Mouse (Mus musculus): ENCODE results near the gene Lmo7.

Lmo7 gene

DNA sequence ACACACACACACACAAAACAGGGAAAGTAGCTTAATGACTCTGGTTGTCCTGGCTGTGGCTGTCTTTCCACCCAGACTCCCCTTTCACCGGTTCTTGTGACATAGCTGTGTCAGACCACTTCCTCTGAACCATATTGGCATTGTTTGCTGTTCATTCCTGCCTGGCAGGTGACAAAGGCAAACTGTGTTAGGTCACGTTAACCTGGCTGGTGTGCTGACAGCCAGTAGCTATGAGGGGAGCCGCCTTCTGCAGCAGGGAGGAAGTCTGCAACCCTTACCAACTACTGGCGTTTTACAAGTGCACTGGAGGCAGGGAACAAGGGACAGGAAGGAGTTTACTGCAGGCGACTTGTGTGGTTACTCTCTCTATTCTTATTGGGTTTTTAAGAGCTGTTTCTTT, 153.2 kb downstream of the Lmo7 start:
- DNase-seq, result no peak

DNA sequence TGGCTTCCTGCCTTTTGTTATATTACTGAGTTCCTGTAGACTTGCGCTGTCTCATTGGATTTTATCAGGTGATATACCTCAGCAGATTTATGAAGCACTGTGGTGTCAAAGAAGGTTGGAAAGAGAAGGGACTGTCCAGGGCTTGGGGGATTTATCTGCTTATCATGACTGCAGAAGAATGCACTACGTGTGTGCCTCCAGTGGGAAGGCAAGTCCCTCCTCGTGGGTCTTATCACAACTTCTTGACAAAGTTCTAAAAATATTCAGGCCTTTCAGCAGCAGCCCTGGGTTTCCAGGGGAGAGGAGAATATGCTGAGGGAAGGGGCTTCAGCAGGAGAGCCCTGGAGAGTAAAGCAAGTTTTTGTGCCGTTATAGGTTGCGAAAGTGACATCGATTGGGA, 154.0 kb downstream of the Lmo7 start:
- no peak for DNase-seq

DNA sequence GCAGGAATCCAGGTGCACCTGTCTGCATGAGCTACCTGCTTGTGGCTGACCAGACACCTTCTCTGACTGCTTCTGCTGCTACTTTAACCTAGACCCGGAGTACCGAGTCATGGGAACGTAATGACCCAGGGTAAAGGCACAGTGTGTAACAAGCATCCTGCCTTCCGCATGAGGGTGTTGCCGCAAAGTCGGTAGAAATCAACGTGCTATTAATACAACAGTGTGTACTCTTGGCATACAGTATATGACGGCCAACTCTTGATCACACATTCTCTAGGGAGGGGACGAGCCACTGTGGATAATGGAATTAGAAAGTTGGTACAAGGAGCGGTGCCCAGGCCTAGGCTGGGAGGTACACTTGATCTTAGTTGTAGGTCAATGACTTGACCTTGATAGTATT, 156.6 kb downstream of the Lmo7 start:
- DNase-seq, result no peak

DNA sequence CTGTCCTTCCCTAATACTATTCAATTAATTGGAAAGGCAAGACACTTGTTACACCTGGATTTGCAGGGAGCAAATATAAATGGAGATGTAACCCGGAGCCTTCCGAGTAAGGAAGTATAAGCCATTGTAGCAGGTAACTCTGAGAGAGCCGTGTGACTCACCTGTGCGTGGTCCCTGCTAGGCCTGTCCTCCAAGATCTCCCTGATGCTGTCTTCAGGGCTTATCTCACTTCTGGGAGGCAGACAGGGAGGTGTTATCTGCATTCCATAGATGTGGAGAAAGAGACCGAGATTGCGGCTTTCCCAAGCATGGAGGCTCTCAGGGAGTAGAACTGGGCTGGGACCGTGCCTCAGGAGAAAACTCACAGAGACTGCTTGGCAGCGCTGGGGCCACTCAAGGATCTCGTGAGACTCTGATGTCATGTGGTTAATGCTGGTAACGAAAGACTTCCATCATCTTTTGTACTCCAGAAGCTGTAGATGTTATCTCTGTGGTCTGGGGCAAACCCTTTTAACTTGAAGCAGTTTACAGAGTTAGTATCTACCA, 162.2 kb downstream of the Lmo7 start:
- no peak for DNase-seq

DNA sequence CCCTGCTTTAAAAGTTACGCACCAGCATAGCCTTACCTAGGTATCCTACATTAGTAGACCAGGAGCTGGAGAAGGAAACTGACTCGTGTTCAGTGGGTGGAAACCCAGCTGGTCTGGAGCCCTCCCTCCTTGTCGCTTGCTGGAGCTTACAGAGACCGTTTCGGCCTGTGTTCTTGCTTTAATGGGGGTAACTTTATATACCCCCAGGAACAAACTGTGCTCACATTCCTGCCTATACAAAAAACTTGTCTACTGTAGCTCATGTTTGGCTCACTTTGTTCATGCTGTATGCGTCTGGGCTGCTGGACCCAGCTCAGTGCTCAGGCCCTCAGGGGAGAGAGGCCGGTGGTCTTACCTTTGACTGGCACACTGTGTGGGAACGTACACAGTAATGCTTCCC, 162.7 kb downstream of the Lmo7 start:
- peak; percentile 18 to 27 for DNase-seq

DNA sequence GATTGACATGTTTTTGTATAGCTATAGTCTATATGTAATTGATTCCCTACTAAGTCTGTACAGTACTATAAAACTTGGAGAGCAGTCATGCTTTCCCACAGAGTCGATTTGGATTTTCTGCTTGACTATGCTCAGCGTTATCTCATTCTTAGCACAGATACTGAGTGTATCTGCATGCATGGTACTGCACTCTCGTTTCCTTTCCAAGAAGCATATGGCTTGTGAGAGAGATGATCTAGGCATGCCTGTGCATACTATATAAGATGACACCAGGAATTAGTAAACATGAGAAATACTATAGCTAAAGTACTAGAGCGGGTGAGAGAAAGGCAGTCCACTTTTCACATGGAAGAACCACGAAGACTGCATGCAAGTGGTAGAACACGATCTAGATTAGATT, 163.5 kb downstream of the Lmo7 start:
- DNase-seq, result no peak

DNA sequence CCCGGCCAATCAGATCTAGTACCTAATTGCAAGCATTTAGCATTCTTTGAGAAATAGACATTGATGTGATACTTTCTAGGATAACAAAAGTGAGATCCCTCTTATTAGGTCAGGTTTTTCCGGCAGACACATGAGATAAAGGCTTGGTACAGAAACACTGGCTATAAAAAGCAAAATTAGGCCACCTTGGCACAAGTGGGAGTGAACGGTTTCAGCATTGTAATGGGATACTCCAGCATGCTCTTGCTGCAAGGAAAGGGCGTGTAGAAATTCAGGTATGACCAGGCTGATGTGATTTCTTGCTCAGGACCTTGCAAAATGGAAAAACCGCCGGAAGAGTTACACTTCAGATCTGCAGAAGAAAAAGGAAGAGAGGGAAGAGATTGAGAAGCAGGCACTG, 168.5 kb downstream of the Lmo7 start:
- no peak for DNase-seq

DNA sequence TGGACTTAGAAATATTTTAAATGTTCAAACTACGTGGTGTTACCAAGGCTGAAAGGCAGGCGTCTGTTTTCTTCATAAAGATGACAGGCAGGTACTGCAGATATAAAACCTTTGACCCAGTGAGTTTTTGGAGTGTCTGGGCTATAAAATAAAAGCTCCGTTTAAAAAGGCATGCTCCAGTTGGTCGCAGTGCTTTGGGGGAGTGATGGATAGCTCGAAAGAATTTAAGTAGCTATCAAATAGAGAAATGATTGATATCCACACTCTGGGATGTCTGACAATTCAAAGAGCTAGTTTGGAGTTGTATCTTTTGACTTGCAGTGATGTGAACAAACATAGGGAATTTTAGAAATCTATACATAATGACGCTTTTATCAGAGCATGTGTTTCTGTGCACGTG, 171.7 kb downstream of the Lmo7 start:
- DNase-seq, result no peak

DNA sequence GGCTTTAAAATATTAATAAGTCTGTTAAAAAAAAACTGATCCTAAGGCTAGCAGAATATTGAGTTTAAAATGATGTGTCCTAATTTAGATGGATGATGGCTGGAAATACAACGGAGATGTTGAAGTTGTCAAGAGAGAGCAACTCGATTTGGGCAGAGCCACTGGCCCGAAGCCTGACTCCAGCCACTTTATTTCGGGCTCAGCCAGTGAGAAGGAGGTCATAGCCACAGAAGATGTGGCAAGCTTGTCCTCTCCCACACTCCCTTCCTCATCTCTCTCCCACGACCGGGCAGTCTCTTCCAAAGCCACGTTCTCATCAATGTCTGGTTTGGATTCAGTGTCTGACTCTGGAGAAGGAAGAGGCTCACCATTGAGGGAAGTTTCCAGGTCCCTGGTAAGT, 172.2 kb downstream of the Lmo7 start:
- no peak for DNase-seq

DNA sequence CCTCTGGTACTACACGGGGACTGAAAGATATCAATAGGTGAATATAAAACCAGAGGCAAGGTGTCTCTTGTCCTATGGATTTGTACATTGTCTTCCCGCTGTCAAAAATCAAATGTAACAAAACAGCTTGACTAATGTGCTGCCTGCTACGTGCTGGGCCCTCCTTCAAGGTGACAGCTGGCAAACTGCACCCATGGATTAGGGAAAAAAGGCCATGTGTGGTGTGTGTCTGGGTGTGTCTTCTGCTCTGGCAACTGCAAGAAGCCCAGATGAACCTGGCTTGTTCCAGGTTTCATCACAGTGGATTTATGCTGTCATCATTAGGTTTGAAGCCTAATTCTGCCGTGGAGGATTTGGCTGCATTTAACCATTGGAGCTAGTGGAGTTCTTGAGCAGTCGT, 174.0 kb downstream of the Lmo7 start:
- DNase-seq, result no peak

DNA sequence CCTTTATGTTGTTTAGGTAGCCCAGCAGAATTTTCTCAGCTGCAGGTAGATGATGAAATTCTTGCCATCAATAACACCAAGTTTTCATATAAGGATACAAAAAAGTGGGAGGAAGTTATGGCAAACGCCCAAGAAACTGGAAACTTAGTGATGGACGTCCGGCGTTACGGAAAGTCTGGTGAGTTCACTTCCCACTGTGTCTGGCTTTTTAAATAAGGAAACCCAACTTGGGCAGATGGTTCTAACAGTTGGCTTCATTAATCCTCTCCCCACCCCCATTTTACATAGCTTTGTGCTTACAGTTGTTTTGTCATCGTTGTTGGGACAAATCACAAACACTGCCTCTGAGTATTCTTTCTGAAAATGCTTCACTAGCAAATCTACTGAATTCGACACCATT, 182.2 kb downstream of the Lmo7 start:
- DNase-seq, result no peak

DNA sequence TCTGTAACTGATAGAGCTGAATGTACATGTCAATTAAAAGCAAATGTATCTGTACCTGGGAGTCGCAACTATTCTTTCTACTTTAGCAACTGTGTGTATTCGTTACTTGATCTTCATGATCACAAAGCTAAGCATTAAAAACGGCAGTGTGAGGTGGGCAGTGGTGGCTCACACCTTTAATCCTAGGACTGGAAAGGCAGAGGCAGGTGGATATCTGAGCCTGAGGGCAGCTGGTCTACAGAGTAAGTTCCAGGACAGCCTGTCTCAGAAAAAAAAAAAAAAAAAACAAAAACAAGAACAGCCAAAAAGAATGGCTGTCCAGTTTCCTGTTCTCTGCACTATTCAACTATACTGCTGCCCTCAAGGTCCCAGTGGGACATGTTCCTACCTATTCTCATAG, 182.6 kb downstream of the Lmo7 start:
- DNase-seq, result no peak

DNA sequence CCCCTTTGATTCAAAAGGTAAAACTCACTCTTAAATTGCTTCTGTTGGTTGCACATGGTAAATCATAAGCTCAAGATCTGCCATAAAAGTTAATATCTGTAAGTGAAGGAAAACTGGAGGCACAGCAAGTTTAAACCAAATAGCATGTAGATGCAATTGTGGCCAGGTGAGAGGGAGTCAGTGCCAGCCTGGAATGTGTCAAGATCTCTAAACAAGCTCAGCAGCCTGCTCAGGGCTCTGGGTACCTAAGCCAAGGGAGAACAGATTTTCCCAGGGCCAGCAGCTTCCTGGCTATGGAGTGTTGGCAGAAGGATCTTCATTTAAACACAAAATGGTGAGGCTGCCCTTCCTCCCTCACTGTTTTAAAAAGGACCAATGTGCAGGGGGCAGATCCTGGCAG, 184.6 kb downstream of the Lmo7 start:
- DNase-seq, result peak; percentile 20 to 49

DNA sequence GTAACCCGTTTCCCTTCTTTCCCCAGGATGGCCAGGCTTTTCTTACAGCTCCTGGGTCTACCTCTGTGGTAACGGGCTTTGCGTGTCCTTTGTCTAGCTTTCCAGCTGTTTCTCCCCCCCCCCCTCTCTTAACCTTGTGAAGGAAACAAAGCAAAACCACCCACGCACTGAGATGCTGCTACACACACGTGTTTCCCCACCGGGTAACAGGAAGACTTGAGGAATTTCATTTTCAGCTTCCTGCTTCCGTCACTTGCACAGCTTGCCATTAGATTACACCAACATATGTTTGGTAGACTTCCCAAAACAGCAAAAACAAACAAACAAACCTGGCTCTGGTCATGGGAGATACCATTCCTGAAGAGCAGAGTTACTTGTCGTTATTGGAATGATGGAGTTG, 186.1 kb downstream of the Lmo7 start:
- no peak for DNase-seq

DNA sequence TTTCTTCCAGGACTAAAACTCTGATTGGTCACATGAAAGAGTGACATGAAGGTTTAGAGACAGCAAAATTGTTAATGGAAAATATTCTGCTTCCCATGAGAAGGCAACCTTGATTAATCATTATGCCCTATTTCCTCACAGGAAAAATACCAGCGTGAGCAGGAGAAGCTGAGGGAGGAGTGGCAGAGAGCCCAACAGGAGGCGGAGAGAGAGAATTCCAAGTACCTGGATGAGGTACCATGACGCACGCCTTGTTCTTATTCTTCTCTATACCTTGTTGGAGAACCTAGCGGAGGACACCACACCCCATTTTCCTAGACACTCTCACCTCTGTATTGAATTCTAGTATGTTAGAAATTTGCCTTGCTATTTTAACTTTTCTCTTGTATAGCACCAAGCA, 188.7 kb downstream of the Lmo7 start:
- peak in 1 of 2 experiments; percentile 19 for DNase-seq

DNA sequence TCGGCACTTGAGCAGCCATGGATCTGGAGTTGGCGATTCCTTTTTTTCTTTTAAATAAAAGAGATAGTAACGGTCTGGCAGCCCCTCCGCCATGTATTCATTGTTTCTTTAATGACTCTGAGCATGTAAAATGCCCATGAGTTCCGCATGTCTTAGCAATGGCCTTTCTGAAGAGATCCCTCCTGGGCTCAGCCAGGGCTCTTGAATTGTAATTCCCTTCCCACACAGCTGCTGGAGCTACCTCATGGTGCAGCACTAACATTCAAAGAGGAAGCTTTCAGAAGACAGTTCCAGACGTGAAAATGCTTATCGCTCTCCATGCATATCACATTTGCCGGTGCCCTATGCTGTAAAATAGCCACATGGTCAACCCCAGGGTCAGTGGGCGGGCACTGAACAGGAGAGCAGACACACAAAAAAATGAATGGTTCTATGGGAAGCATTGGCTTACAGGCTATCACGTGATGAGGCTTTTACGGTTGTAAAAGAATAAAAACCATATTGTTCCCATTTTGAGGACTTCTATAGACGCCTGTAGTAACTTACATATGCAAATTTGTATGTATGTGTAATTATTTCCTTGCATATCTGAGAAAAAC, 198.0 kb downstream of the Lmo7 start:
- no peak for DNase-seq

DNA sequence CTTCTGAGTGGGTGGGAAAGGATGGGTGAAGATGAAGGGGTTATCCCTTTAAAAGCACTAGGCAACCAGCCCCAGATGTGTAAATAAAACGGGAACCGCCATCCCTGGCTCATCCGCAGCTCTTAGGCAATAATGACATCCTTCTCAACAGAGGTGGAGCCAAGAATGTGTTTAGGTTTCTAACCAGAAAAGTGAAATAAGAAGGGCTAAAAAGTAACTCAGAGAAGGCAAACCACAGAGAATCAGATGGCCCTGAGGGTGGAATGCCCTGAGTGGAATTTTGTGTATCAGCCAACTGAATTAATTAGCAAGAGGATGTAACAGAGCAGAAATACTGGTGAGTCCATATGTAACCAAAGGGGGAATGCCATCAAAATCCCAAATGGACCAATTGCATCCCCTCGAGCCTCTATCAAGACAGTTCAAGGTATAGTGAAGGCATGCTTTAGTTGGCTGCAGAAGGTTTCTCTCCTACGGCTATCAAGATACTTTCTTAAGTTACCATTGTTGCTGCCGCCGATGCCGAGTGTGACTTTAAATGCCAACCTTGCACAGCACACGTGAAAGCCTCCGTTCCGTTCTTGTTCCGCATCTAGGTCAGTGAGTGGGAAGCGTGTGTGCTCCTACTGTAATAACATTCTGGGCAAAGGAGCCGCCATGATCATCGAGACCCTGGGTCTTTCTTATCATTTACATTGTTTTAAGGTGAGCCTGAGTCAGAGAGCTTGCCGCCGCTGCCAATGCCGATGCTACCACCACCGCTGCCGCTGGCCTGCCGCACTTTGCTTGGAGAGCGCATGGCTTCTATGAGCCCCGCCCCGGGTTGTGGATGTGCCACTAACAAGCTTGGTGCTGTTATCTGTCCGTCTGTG, 201.1 kb downstream of the Lmo7 start:
- no peak for DNase-seq

DNA sequence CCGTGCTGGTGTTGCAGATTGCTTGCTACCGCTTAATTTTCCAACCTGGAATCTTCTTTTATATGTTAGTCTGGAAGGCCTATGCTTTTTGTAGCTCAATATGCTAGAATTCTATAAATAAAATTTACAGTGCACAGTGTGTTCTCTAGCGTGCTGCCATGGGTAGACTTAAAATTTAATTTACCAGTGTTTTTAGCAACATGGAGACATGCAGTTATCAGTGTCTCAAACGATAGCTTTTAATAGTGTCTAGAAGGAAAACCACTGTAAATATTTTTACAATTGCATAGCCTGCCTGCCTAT, 201.6 kb downstream of the Lmo7 start:
- no peak for DNase-seq

DNA sequence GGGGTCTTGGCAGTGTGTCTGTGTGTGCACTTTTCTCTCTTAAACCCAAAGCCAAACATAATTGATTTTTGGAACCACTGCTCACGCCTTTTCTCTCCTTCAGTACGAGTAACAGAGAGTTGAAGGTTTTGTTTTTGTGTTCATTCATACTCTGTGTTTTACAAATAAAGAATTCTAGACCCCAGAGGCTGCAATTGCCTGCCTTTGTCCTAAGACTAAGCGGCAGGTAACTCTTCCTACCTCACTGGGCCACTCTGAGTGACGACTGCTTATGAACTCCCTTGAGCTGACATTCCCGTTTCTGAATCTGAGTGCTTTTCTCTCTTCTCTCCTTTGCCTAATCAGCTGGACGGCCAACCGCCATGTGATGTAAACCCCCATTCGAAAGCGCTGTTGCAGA, 203.8 kb downstream of the Lmo7 start:
- DNase-seq, result no peak

DNA sequence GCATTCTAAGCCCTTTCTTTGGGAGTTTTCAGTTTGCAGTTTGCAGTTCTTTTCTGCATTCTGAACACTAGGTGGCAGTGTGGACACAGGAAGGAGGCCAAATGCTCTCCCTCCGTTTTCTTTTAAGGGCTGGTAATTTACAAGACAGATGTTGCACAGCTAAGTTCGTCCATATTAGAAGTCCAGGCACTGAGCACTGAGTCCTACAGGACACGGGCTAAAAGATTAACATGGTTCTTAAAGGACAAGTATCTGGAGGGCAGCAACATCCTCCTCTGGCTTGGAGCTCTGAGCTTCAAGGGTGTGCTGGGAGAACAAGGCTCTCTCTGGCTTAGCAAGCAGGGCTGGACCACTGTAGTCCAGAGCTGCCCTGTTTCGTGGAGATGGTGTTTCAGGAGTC, 213.2 kb downstream of the Lmo7 start:
- DNase-seq, result peak; percentile 54 to 61

DNA sequence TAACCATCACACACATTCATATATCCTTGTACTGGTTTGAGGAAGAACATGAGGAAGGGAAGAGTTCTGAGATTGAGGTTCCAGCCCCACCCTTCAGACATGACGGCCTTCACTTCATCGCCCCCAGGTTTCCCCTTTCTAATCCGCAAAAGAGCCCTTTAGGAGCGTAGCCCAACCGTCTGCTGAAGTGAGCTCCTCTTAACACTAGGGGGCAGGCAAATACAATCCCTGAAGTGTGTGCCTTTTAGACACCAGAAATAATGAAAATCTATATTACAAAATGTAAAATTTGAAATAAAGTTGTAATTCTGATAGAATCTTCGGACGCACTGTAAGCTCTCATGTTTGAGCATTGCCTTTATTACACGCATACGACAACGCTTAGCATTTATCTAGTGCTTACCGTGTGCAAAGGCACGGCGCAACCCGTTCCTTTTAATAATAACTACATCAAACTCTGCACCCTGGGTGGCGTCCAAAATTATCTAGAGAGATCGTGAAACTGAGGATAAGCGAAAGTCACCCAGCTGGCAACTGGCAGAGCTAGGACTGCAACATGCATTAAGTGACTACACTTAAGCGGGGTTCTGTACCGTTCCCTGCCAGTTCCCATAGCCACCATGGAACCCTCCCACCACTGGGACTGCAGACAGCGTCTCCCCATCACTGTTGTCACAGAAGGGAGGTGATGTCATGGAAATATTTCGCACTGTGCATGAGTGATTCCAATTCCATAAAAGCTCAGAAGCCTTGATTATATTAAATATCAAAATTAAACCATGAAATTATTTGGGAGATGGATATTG, 217.2 kb downstream of the Lmo7 start:
- DNase-seq, result peak; percentile 59 to 63

DNA sequence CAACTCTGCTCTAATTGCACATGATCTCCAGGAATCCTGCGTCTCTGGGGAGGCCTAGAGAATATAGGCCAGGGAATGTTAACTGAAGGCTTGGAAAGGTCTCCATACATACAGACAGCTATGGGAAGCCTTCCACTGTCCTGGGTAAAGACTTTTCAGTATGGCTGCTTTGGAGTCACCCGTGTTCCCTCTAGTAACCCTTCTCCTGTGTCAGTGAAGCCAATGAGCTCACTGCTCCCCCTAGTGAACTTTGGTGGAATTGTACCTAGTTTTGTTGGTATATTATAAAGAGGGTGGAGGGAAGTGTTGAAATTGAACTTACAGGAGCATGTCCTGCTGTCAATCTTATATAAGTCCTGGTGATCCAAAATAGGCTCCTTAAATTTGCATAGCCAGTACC, 219.4 kb downstream of the Lmo7 start:
- DNase-seq, result peak in 1 of 2 experiments; percentile 25

DNA sequence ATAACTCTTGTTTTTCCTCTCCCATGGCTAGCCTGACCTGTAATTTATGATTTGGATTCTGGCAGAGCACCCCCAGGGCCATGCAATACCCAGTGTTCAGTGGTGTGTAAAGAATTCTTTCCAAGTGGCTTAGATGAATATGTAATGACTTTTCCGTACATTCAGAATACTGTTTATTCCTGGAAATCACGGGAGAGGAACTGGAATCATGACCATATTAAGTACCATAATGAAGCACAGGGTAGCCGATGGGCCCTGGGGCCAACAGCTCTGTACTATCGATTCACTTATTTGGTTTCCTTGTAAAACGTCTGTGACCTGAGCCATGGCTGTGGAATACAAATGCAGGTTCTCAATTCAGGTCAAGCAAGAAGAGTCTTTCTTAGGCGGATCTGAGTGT, 221.3 kb downstream of the Lmo7 start:
- peak in 1 of 2 experiments; percentile 31 for DNase-seq

Measured in kidney, postnatal 4 days (tissue).